Mouse (Mus musculus) midbrain, embryonic 12.5 days (tissue): ENCODE results near the gene Teddm1a. TPM values are rescaled to one million over a fixed set of nuclear protein-coding genes. Genes with fewer than 3 reads are reported as not detected.

Source experiments
- ATAC-seq: fragments of 200-750 bp; cut with Nextera tagmentation; 2 replicates; pipeline ENCODE4 v1.8.0; 2017; ENCODE audit warnings: low read depth, moderate TSS enrichment, moderate library complexity; ENCODE audit not compliant: low FRiP score
- H3K27ac ChIP-seq: fragments of 300-500 bp; sonication (generic); replicated peaks from 2 replicates; pipeline ENCODE4 v1.5.1; 2016; ENCODE audit warnings: mild to moderate bottlenecking
- H3K27me3 ChIP-seq: fragments of 300-500 bp; sonication (generic); 2 replicates; pipeline ENCODE4 v1.6.1; 2016; ENCODE audit warnings: mild to moderate bottlenecking
- H3K36me3 ChIP-seq: fragments of 300-500 bp; sonication (generic); 2 replicates; pipeline ENCODE4 v1.6.1; 2016
- H3K4me1 ChIP-seq: fragments of 300-500 bp; sonication (generic); 2 replicates; pipeline ENCODE4 v1.6.1; 2016
- H3K4me2 ChIP-seq: fragments of 300-500 bp; sonication (generic); replicated peaks from 2 replicates; pipeline ENCODE4 v1.6.1; 2016; ENCODE audit warnings: mild to moderate bottlenecking, moderate library complexity
- H3K4me3 ChIP-seq: fragments of 300-500 bp; sonication (generic); 2 replicates; pipeline ENCODE4 v1.5.1; 2016; ENCODE audit warnings: mild to moderate bottlenecking
- H3K9ac ChIP-seq: fragments of 300-500 bp; sonication (generic); replicated peaks from 2 replicates; pipeline ENCODE4 v1.6.1; 2016; ENCODE audit warnings: mild to moderate bottlenecking, moderate library complexity
- H3K9me3 ChIP-seq: fragments of 300-500 bp; sonication (generic); 2 replicates; pipeline ENCODE4 v1.6.1; 2016; ENCODE audit warnings: mild to moderate bottlenecking
- WGBS: fragments of 180-500 bp; shearing (Covaris S2); methylation state at CpG from one replicate; pipeline ENCODE4 v1.1.7; 2016; 5-methylcytosine and 5-hydroxymethylcytosine counted together
- polyA plus RNA-seq: library from polyadenylated mRNA; unstranded; fragments of >200 nt; fragmentation: Nextera tagmentation; extraction: Ambion mirVana; gene quantifications from 2 replicates; pipeline ENCODE4 v1.2.1, GENCODE M21; 2016

Gene Teddm1a
- polyA plus RNA-seq, 1 experiment from 2014 or later, result not detected

GRCm38 (mm10) chr1:153908741-153909140 lies 17.2 kb downstream of the Teddm1a start:
- 0 out of 2 replicates have a peak, but pooled peaks have one; percentile 4 for ATAC-seq
- 96% methylated on average over 4 of the region's 4 CpGs for WGBS
- Histone ChIP-seq H3K4me2 (no peak overlapping the region), H3K4me1 (no peaks in the 10 kb centered on the region), H3K4me3 (no peak overlapping the region), H3K27ac (no peak overlapping the region), H3K27me3 (no peaks in the 10 kb centered on the region; the same call in 1 of the 2 replicates), H3K36me3 (peaks cover 62% of the 10 kb centered on the region), H3K9ac (no peak overlapping the region), H3K9me3 (no peaks in the 10 kb centered on the region)

- ATAC-seq, result no peak
- H3K9me3 ChIP-seq, result no peaks in the 10 kb centered on the region
- H3K27ac ChIP-seq, result no peak overlapping the region
- H3K27me3 ChIP-seq, result no peaks in the 10 kb centered on the region
- WGBS, result 96% methylated on average over 10 of the region's 10 CpGs
- H3K9ac ChIP-seq, result no peak overlapping the region
- no peak overlapping the region for H3K4me2 ChIP-seq
- no peak overlapping the region for H3K4me3 ChIP-seq
- H3K36me3 ChIP-seq, result peaks cover 56% of the 10 kb centered on the region
- H3K4me1 ChIP-seq, result no peaks in the 10 kb centered on the region
Observed at GRCm38 (mm10) chr1:153909213-153909962, 17.8 kb downstream of the Teddm1a start.

GRCm38 (mm10) chr1:153909963-153910291 lies 18.4 kb downstream of the Teddm1a start:
- Histone ChIP-seq H3K9me3 (no peaks in the 10 kb centered on the region), H3K27ac (no peak overlapping the region), H3K4me3 (no peak overlapping the region), H3K4me1 (no peaks in the 10 kb centered on the region), H3K4me2 (no peak overlapping the region), H3K36me3 (peaks cover 50% of the 10 kb centered on the region), H3K27me3 (no peaks in the 10 kb centered on the region), H3K9ac (no peak overlapping the region)
- whole genome bisulfite sequencing, result 95% methylated on average over 9 of the region's 9 CpGs
- ATAC-seq, result no peak

- Histone ChIP-seq H3K4me2 (no peak overlapping the region), H3K27me3 (no peaks in the 10 kb centered on the region), H3K36me3 (peaks cover 45% of the 10 kb centered on the region), H3K4me3 (no peak overlapping the region), H3K9me3 (no peaks in the 10 kb centered on the region), H3K9ac (no peak overlapping the region), H3K27ac (no peak overlapping the region), H3K4me1 (no peaks in the 10 kb centered on the region)
- 96% methylated on average over 5 of the region's 5 CpGs for WGBS
- ATAC-seq, result no peak
Observed at GRCm38 (mm10) chr1:153910423-153910822, 18.9 kb downstream of the Teddm1a start.

- Histone ChIP-seq H3K4me2 (no peak overlapping the region), H3K27me3 (no peaks in the 10 kb centered on the region), H3K4me1 (no peaks in the 10 kb centered on the region), H3K27ac (no peak overlapping the region), H3K36me3 (peaks cover 37% of the 10 kb centered on the region), H3K9ac (no peak overlapping the region), H3K4me3 (no peak overlapping the region), H3K9me3 (no peaks in the 10 kb centered on the region)
- ATAC-seq, result no peak
- WGBS, result 89% methylated on average over 6 of the region's 6 CpGs
Observed at GRCm38 (mm10) chr1:153911276-153911795, 19.8 kb downstream of the Teddm1a start.

- Histone ChIP-seq H3K27me3 (no peaks in the 10 kb centered on the region), H3K36me3 (peaks cover 11% of the 10 kb centered on the region), H3K4me1 (no peaks in the 10 kb centered on the region), H3K9ac (no peak overlapping the region), H3K4me3 (no peak overlapping the region), H3K4me2 (no peak overlapping the region), H3K27ac (no peak overlapping the region), H3K9me3 (no peaks in the 10 kb centered on the region)
- ATAC-seq, result no peak
- WGBS, result 88% methylated on average over 3 of the region's 3 CpGs
Observed at GRCm38 (mm10) chr1:153913869-153914268, 22.3 kb downstream of the Teddm1a start.

- H3K4me1 ChIP-seq, result no peaks in the 10 kb centered on the region
- no peaks in the 10 kb centered on the region for H3K36me3 ChIP-seq
- ATAC-seq, result no peak
- no peak overlapping the region for H3K4me3 ChIP-seq
- no peak overlapping the region for H3K27ac ChIP-seq
- H3K27me3 ChIP-seq, result no peaks in the 10 kb centered on the region
- WGBS, result 75% methylated on average over 3 of the region's 3 CpGs
- H3K9ac ChIP-seq, result no peak overlapping the region
- H3K4me2 ChIP-seq, result no peak overlapping the region
- no peaks in the 10 kb centered on the region for H3K9me3 ChIP-seq
Observed at GRCm38 (mm10) chr1:153918521-153919206, 27.1 kb downstream of the Teddm1a start.

- Histone ChIP-seq H3K27me3 (no peaks in the 10 kb centered on the region), H3K4me3 (no peak overlapping the region), H3K9me3 (no peaks in the 10 kb centered on the region), H3K9ac (no peak overlapping the region), H3K4me1 (no peaks in the 10 kb centered on the region), H3K27ac (no peak overlapping the region), H3K36me3 (no peaks in the 10 kb centered on the region), H3K4me2 (no peak overlapping the region)
- WGBS, result 93% methylated on average over 3 of the region's 3 CpGs
- no peak for ATAC-seq
Observed at GRCm38 (mm10) chr1:153921642-153922041, 30.1 kb downstream of the Teddm1a start.

GRCm38 (mm10) chr1:153922571-153923021 lies 31.1 kb downstream of the Teddm1a start:
- 64% methylated on average over 5 of the region's 5 CpGs for WGBS
- ATAC-seq, result no peak

GRCm38 (mm10) chr1:153924395-153925385 lies 33.1 kb downstream of the Teddm1a start:
- no peak overlapping the region for H3K4me3 ChIP-seq
- H3K4me2 ChIP-seq, result no peak overlapping the region
- no peak overlapping the region for H3K27ac ChIP-seq
- H3K27me3 ChIP-seq, result no peaks in the 10 kb centered on the region
- no peak overlapping the region for H3K9ac ChIP-seq
- WGBS, result 89% methylated on average over 6 of the region's 6 CpGs
- no peak for ATAC-seq
- H3K9me3 ChIP-seq, result no peaks in the 10 kb centered on the region
- H3K4me1 ChIP-seq, result no peaks in the 10 kb centered on the region
- H3K36me3 ChIP-seq, result no peaks in the 10 kb centered on the region

More at GRCm38 (mm10) chr1:153922571-153923021, 31.1 kb downstream of the Teddm1a start:
- no peaks in the 10 kb centered on the region for H3K9me3 ChIP-seq
- H3K27me3 ChIP-seq, result no peaks in the 10 kb centered on the region
- no peaks in the 10 kb centered on the region for H3K4me1 ChIP-seq
- no peaks in the 10 kb centered on the region for H3K36me3 ChIP-seq
- no peak overlapping the region for H3K4me3 ChIP-seq
- no peak overlapping the region for H3K9ac ChIP-seq
- no peak overlapping the region for H3K27ac ChIP-seq
- no peak overlapping the region for H3K4me2 ChIP-seq

GRCm38 (mm10) chr1:153930431-153930830 lies 38.9 kb downstream of the Teddm1a start:
- H3K4me2 ChIP-seq, result no peak overlapping the region
- no peaks in the 10 kb centered on the region for H3K4me1 ChIP-seq
- no peaks in the 10 kb centered on the region for H3K9me3 ChIP-seq
- 85% methylated on average over 2 of the region's 2 CpGs for WGBS
- no peak overlapping the region for H3K4me3 ChIP-seq
- no peaks in the 10 kb centered on the region for H3K27me3 ChIP-seq
- H3K36me3 ChIP-seq, result no peaks in the 10 kb centered on the region
- no peak overlapping the region for H3K9ac ChIP-seq
- ATAC-seq, result no peak
- H3K27ac ChIP-seq, result no peak overlapping the region
